Mouse (Mus musculus): Measurements from ENCODE around the gene Slc30a10.

The Slc30a10 gene

DNA sequence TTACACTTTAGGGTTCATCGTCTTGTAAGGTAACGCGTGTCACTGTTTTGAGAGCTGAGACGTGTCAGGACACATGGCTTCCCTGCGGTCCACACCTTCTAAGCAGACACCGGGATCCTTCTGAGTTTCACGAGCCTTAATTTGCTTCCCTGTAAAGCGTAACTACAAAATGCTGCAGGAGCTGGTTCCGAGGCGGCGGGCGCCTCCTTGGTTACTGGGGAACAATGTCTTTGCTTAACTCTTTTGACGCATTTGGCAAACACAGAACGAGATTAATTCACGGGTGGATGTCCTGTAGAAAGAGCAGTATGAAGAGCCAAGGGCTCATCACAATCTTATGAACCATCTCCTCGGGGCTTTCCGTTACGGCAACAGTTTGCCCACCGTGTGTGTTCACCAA is 29.6 kb downstream of the Slc30a10 start:
- no peak for TF ChIP-seq GATA4 (IDR thresholded peaks at IDR 0.05; ENCODE audit: insufficient replicate concordance, low read length)

DNA sequence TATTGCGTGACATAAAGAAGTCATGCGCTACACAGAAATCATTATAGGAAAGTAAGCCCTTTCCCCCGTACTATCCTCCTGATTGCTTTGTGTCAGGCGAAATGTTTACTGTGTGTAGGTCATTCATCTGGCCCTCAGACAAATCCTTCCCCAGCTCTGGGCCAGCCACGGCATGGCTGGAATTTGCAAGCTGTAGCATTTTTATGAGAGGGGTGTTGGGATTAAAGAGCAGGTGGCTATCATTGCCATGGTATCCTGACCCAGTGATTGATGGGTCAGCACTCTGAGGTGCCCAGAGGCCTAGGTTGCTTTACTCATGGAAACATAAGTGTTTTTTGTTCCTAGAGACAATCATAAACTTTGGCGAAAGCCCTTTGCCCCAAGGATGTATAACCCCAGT is 35.2 kb downstream of the Slc30a10 start:
- TF ChIP-seq GATA4 (IDR thresholded peaks at IDR 0.05; ENCODE audit: insufficient replicate concordance, low read length), result no peak

GRCm38 (mm10) chr1:185490603-185491002 is 36.0 kb downstream of the Slc30a10 start:
- TF ChIP-seq GATA4 (IDR thresholded peaks at IDR 0.05; ENCODE audit: insufficient replicate concordance, low read length), result no peak

GRCm38 (mm10) chr1:185493439-185494034 is 38.9 kb downstream of the Slc30a10 start:
- TF ChIP-seq GATA4 (IDR thresholded peaks at IDR 0.05; ENCODE audit: insufficient replicate concordance, low read length), result no peak

GRCm38 (mm10) chr1:185496791-185497460 is 42.3 kb downstream of the Slc30a10 start:
- no peak for TF ChIP-seq GATA4 (IDR thresholded peaks at IDR 0.05; ENCODE audit: insufficient replicate concordance, low read length)

DNA sequence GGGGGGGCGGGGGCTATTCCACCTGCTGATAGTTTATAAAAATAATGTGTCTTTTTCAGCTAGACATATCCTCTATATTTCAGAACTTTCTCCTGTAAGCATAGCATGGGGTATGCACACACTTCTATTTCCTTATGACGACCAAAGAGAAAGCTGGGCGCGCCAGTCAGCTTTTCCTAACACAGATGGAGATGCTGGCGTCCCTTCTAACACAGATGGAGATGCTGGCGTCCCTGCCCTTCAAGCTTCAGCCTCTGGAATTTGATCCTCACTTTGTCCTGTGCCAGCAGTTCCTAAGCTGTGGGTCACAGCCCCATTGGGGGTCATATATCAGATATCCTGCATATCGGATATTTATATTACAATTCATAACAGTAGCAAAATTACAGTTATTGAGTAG is 46.0 kb downstream of the Slc30a10 start:
- no peak for TF ChIP-seq GATA4 (IDR thresholded peaks at IDR 0.05; ENCODE audit: insufficient replicate concordance, low read length)

DNA sequence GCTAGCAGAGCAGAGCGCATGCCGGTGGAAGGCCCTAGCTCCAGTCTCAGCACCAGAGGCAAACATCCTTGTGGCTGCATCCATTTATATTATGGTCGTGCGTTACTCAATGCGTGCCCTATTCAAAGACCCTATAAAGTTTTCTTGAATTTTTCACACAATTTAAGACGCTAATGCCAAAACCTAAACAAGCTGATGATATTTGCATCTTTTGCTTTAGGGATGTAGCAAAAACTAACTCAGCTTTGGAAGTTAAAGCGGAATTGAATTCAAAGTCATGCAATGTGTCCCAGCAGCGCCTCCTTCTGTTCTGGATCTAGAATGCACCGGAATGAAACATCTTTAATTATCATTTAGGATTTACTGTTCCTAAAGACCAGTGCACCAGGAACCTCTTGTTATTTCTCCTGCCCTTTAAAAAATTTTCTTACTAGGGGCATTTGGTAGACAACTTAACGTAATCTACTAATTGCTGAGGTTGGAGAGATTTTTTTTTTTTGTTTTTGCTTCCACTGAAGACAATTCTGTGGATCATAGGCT is 47.2 kb downstream of the Slc30a10 start:
- TF ChIP-seq GATA4 (IDR thresholded peaks at IDR 0.05; ENCODE audit: insufficient replicate concordance, low read length), result no peak

DNA sequence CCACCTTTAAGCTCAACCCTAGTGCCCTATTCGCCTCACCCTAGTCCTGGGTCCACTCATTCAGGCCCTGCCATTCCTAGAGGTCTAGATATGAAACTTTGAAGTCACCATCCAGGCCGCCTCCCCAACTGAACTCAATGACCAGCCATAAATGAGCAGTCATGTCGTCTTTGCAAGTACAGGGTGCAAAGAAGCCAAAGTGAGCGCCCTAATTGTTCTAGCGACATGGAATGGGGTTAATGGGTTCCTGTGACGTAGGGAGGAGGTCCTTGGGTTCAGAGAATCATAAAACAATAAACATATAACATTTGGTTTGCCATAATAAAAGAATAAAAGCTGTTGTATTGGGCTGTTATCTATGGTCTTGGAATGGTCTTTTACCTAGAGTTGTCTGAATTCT is 47.9 kb downstream of the Slc30a10 start:
- TF ChIP-seq GATA4 (IDR thresholded peaks at IDR 0.05; ENCODE audit: insufficient replicate concordance, low read length), result no peak

GRCm38 (mm10) chr1:185509042-185509441 is 54.4 kb downstream of the Slc30a10 start:
- no peak for TF ChIP-seq GATA4 (IDR thresholded peaks at IDR 0.05; ENCODE audit: insufficient replicate concordance, low read length)

GRCm38 (mm10) chr1:185511306-185511705 is 56.7 kb downstream of the Slc30a10 start:
- TF ChIP-seq GATA4 (IDR thresholded peaks at IDR 0.05; ENCODE audit: insufficient replicate concordance, low read length), result no peak

- no peak for TF ChIP-seq GATA4 (IDR thresholded peaks at IDR 0.05; ENCODE audit: insufficient replicate concordance, low read length)
Observed at GRCm38 (mm10) chr1:185515526-185515979, 60.9 kb downstream of the Slc30a10 start.

DNA sequence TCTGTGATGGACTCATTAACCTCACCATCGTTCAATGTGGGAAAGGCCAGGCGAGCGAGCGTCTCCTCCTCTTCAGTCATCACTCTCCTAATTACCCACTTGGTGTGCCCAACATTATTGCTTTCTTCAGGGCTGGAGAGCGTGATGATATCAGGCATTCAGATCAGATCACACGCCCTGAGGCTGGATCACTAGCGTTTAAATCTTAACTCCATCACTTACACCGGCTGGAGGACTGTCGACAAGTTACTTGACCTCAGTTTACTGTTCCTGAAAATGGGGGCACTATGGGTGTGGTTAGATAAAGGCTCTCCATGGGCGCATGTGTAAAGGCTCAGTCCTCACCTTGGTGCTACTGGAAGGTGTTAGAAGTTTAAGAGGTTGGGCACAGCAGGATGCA is 61.4 kb downstream of the Slc30a10 start:
- TF ChIP-seq GATA4 (IDR thresholded peaks at IDR 0.05; ENCODE audit: insufficient replicate concordance, low read length), result no peak

DNA sequence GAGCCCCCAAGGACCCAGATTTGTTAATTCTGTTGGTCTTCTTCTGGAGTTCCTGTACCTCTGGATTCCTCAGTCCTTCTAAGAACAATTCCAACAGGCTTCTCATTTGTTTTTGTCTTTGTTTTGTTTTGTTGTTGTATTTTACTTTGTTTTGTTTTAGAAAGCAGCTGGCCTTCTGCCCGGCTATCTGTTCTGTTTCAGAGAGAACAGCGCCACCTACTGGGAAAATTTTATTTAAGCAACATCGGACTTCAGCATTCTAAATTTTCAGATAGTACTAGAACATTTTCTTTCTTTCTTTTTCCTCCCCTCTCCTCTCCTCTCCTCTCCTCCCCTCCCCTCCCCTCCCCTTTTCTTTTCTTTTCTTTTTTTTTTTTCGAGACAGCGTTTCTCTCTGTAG is 62.9 kb downstream of the Slc30a10 start:
- TF ChIP-seq GATA4 (IDR thresholded peaks at IDR 0.05; ENCODE audit: insufficient replicate concordance, low read length), result no peak

Measured in liver, adult (tissue).